Mouse (Mus musculus) T-helper 2 cell (primary cell): ENCODE data around the gene Il20.

ENCODE experiments used
- in situ Hi-C: fragments of 300-600 bp; cut with MboI, MseI; formaldehyde crosslinking; loops from one replicate; pipeline ENCODE4 v1.15.1; 2025; ENCODE audit warnings: high pct_unique_total_duplicates

The Il20 gene

GRCm38 (mm10) chr1:130911401-130912010 is at the start of gene Il20:
TSS of gene Il20 (minus strand) at chr1:130911451.
- in situ Hi-C loops, result no loop called here

GRCm38 (mm10) chr1:130946920-130947319 is 35.7 kb upstream of the Il20 start:
- in situ Hi-C loops, result loop anchor here (25.0 kb wide), 1 partner anchor 1340 kb away; the partner anchor contains the start of gene Klhdc8a

GRCm38 (mm10) chr1:130941801-130942200 is 30.6 kb upstream of the Il20 start:
- in situ Hi-C loops, result loop anchor here (25.0 kb wide), 1 partner anchor 1346 kb away; the partner anchor contains the start of gene Klhdc8a

- in situ Hi-C loops, result loop anchor here (25.0 kb wide), 1 partner anchor 1347 kb away; the partner anchor contains the start of gene Klhdc8a
Observed at GRCm38 (mm10) chr1:130940065-130940687, 28.9 kb upstream of the Il20 start, which contains the start of gene Il19. TSS of gene Il19 (minus strand) at chr1:130940115.

- in situ Hi-C loops, result loop anchor here (25.0 kb wide), 1 partner anchor 1349 kb away; the partner anchor contains the start of gene Klhdc8a
Observed at GRCm38 (mm10) chr1:130938192-130938591, 26.9 kb upstream of the Il20 start.

- in situ Hi-C loops, result loop anchor here (25.0 kb wide), 1 partner anchor 1350 kb away; the partner anchor contains the start of gene Klhdc8a
Observed at GRCm38 (mm10) chr1:130937170-130937569, 25.9 kb upstream of the Il20 start.

- in situ Hi-C loops, result loop anchor here (25.0 kb wide), 1 partner anchor 1351 kb away; the partner anchor contains the start of gene Klhdc8a
Observed at GRCm38 (mm10) chr1:130936351-130936750, 25.1 kb upstream of the Il20 start.

GRCm38 (mm10) chr1:130926484-130926883 is 15.2 kb upstream of the Il20 start:
- in situ Hi-C loops, result loop anchor here (25.0 kb wide), 1 partner anchor 1361 kb away; the partner anchor contains the start of gene Klhdc8a

- in situ Hi-C loops, result no loop called here
Observed at GRCm38 (mm10) chr1:130918323-130918980, 7.2 kb upstream of the Il20 start.

- in situ Hi-C loops, result no loop called here
Observed at GRCm38 (mm10) chr1:130902505-130902904, 8.7 kb downstream of the Il20 start.

- in situ Hi-C loops, result loop anchor here (10.0 kb wide), 1 partner anchor 1970 kb away; no protein-coding TSS in a partner anchor
Observed at GRCm38 (mm10) chr1:130894468-130894867, 16.8 kb downstream of the Il20 start.

- in situ Hi-C loops, result loop anchor here (10.0 kb wide), 1 partner anchor 1969 kb away; no protein-coding TSS in a partner anchor
Observed at GRCm38 (mm10) chr1:130893329-130894040, 17.8 kb downstream of the Il20 start.

GRCm38 (mm10) chr1:130892446-130892845 is 18.8 kb downstream of the Il20 start:
- in situ Hi-C loops, result loop anchor here (10.0 kb wide), 1 partner anchor 1968 kb away; no protein-coding TSS in a partner anchor

GRCm38 (mm10) chr1:130887354-130887753 is 23.9 kb downstream of the Il20 start, which contains the start of gene Il24:
TSS of gene Il24 (minus strand) at chr1:130887454.
- in situ Hi-C loops, result no loop called here

- in situ Hi-C loops, result loop anchor here (5.0 kb wide), 1 partner anchor 89 kb away; no protein-coding TSS in a partner anchor
Observed at GRCm38 (mm10) chr1:130883146-130883545, 28.1 kb downstream of the Il20 start.

- in situ Hi-C loops, result loop anchor here (5.0 kb wide), 1 partner anchor 92 kb away; no protein-coding TSS in a partner anchor
Observed at GRCm38 (mm10) chr1:130879927-130880326, 31.3 kb downstream of the Il20 start.

GRCm38 (mm10) chr1:130877889-130878614 is 33.2 kb downstream of the Il20 start:
- in situ Hi-C loops, result no loop called here

- in situ Hi-C loops, result no loop called here
Observed at GRCm38 (mm10) chr1:130876931-130877509, 34.2 kb downstream of the Il20 start.

GRCm38 (mm10) chr1:130875910-130876309 is 35.3 kb downstream of the Il20 start:
- in situ Hi-C loops, result no loop called here

GRCm38 (mm10) chr1:130875139-130875538 is 36.1 kb downstream of the Il20 start:
- in situ Hi-C loops, result no loop called here
